Mouse (Mus musculus): ENCODE data around the gene Otoa. TPM values are rescaled to one million over a fixed set of nuclear protein-coding genes. Genes with fewer than 3 reads are reported as not detected.

Otoa gene
- polyA plus RNA-seq, 1 experiment from 2014 or later, result 0.10 TPM

DNA sequence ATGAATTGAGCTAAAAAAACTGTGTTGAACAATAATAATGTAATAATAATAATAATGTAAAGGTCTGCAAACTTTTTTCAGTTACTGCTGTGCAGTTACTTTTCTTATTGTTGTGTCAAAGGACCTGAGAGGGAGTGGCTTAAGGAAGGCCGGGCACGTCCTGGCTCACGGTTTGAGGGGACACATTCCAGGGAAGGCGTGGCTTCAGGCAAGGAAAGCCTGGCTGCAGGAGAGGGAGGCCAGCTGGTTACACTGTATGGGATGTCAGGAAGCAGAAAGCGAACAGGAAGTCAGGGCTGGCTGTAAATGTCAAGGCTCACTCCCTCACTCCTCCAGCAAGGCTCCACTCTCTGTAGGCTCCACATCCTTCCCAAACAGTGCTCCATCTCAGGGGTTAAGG lies 69.2 kb downstream of the Otoa start:
- H3K4me1 ChIP-seq, result no peaks in the 10 kb centered on the region
- H3K4me2 ChIP-seq, result no peak overlapping the region
- no peak overlapping the region for H3K27ac ChIP-seq
- no peak overlapping the region for H3K4me3 ChIP-seq
- H3K27me3 ChIP-seq, result no peaks in the 10 kb centered on the region
- no peaks in the 10 kb centered on the region for H3K36me3 ChIP-seq
- WGBS, result 84% methylated on average over 5 of the region's 5 CpGs
- no peak overlapping the region for H3K9ac ChIP-seq
- ATAC-seq (ENCODE audit: insufficient number of reproducible peaks, low FRiP score, low TSS enrichment, low read depth), result no peak
- H3K9me3 ChIP-seq, result no peaks in the 10 kb centered on the region

DNA sequence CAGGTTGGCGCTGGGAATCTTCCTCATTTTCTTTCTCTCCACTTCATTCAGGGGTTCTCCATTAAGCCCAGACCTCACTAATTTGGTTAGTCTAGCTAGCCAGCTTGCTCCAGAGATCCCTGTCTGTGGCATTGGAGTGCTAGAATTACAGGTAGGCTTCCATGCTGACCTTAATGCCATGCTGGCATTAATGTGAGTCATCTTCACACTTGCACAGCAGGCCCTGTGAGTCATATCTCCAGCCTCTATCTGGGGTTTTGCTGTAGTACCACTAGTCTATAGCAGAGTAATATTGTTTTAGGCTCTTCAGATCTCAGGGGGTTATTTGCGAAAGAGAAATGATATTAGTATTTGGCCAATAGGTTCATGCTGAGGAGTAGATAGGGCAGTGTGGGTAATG lies 70.7 kb downstream of the Otoa start:
- Histone ChIP-seq H3K4me1 (no peaks in the 10 kb centered on the region), H3K36me3 (no peaks in the 10 kb centered on the region), H3K27me3 (no peaks in the 10 kb centered on the region), H3K9ac (no peak overlapping the region), H3K4me3 (no peak overlapping the region), H3K4me2 (no peak overlapping the region), H3K9me3 (no peaks in the 10 kb centered on the region), H3K27ac (no peak overlapping the region)
- ATAC-seq (ENCODE audit: insufficient number of reproducible peaks, low FRiP score, low TSS enrichment, low read depth), result no peak
- 100% methylated on average over 2 of the region's 2 CpGs for WGBS

DNA sequence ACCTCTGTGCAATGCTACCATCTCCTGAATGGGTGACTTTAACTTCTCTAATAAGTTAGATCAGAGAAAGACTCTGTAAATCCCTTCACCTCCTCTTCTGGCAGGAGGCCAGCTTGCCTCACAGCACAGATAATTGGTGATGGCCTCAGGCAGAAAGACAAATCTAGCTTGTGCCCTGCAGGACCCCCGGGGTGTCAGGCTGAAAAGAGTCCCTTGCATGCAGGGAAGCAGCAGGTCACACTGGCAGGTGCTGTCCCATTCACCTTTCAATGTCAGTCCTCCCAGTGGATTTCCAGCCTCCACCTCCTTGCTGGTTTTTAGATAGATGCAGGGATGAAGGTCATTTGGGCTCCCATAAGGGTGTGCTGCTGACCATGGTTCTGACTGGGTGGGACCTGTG lies 84.2 kb downstream of the Otoa start:
- ATAC-seq (ENCODE audit: insufficient number of reproducible peaks, low FRiP score, low TSS enrichment, low read depth), result no peak
- Histone ChIP-seq H3K27me3 (no peaks in the 10 kb centered on the region), H3K27ac (no peak overlapping the region), H3K9ac (no peak overlapping the region), H3K36me3 (no peaks in the 10 kb centered on the region), H3K4me3 (no peak overlapping the region), H3K9me3 (no peaks in the 10 kb centered on the region), H3K4me2 (no peak overlapping the region), H3K4me1 (0 out of 2 replicates have a peak, but pooled peaks cover 3% of the 10 kb centered on the region)
- WGBS, result 65% methylated on average over 1 of the region's 1 CpGs

DNA sequence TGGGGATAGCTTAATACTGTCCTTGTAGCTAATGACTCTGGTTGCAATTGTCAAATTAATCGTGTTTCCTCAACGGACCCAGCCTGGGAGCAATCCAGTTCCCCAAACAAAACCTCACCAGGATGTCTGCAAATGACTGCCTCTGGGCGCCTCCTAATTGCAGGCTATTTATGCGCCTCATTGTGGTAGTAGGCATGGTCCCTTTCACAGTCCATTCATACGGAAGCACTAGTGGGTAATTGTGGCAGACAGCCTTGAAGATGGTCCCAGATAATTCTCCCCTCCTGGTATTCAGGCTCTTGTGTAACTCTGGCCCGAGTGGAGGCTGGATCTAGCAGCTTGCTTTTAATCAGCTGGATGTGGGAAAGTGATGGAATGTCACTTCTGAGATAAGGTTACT lies 90.4 kb downstream of the Otoa start:
- ATAC-seq (ENCODE audit: insufficient number of reproducible peaks, low FRiP score, low TSS enrichment, low read depth), result no peak
- no peaks in the 10 kb centered on the region for H3K36me3 ChIP-seq
- 13% methylated on average over 6 of the region's 6 CpGs for WGBS

DNA sequence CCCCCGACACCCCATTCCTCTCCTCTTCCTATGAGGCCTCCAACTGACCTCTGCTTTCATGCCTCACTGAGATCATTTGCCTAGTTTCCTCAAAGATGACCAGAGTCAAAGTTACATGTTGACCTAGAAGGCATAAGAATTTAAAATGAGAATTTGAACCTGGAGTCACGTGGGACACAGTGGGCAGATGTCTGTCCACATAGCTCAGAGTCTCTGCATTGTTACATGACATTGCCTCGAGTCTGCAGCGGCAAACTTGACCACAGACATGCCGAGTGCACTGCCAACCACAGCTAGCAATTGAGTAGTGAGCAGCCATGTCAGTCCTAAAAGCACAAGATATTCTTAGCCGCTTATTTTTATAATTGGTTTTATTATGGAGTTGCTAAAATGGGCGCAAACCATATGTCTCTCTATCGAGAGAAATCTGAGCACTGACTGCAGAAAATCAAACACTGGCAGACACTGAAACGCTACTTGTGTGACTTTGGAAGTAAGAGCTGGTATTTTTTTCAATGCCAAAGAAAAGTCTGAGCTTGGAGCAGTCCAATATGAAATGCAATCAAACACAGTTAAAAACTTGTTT lies 105.8 kb downstream of the Otoa start:
- Histone ChIP-seq H3K4me3 (no peak overlapping the region), H3K9ac (no peak overlapping the region), H3K4me2 (no peak overlapping the region), H3K9me3 (no peaks in the 10 kb centered on the region), H3K36me3 (no peaks in the 10 kb centered on the region), H3K27me3 (no peaks in the 10 kb centered on the region), H3K4me1 (no peaks in the 10 kb centered on the region), H3K27ac (no peak overlapping the region)
- WGBS, result 75% methylated on average over 9 of the region's 9 CpGs
- no peak for ATAC-seq (ENCODE audit: insufficient number of reproducible peaks, low FRiP score, low TSS enrichment, low read depth)

More for the DNA sequence above, 90.4 kb downstream of the Otoa start:
- H3K27ac ChIP-seq, result no peak overlapping the region
- no peak overlapping the region for H3K9ac ChIP-seq
- no peaks in the 10 kb centered on the region for H3K9me3 ChIP-seq
- H3K4me2 ChIP-seq, result no peak overlapping the region
- H3K27me3 ChIP-seq, result no peaks in the 10 kb centered on the region
- no peaks in the 10 kb centered on the region for H3K4me1 ChIP-seq
- H3K4me3 ChIP-seq, result no peak overlapping the region

DNA sequence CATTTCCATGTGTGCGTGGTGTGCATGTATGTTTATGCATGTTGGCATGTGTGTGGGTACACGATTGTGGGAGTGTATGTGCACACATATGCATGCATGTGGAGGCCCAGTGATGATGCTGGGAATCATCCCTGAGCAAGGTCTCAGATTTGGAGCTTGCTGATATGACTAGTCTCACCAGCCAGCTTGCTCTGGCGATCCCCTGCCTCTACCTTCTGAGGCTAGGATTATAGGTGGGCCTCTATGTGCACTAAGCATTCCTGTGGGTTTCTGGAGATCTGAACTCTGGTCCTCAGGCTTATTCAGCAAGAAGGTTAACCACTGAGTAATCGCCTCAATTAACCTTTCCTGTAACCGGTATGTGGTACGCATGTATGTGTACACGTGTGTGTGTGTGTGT lies 107.5 kb downstream of the Otoa start:
- H3K4me1 ChIP-seq, result no peaks in the 10 kb centered on the region
- H3K36me3 ChIP-seq, result no peaks in the 10 kb centered on the region
- H3K27ac ChIP-seq, result no peak overlapping the region
- no peak overlapping the region for H3K4me2 ChIP-seq
- no peak overlapping the region for H3K4me3 ChIP-seq
- no peaks in the 10 kb centered on the region for H3K27me3 ChIP-seq
- H3K9me3 ChIP-seq, result no peaks in the 10 kb centered on the region
- WGBS, result 90% methylated on average over 7 of the region's 7 CpGs
- H3K9ac ChIP-seq, result no peak overlapping the region
- ATAC-seq (ENCODE audit: insufficient number of reproducible peaks, low FRiP score, low TSS enrichment, low read depth), result no peak

DNA sequence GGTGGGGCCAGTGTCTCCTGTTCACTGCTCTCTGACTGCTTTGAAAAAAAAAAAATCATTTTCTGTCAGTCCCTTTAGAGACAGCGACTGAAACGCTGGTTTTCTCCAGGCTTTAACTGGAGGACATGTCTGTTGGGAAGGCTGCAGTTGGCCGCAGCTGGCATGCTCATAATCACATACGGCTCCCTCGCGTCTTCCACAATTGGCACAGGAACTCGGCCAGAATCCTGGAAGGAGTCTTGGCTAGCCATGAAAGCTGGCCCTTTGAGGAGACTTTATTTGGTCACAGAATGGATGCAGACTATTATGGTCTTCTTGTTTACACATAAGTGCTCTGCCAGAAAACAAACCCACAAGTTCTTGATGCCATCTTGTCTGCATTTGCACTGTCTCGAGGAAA lies 117.5 kb downstream of the Otoa start:
- no peak for ATAC-seq (ENCODE audit: insufficient number of reproducible peaks, low FRiP score, low TSS enrichment, low read depth)
- Histone ChIP-seq H3K4me3 (no peak overlapping the region), H3K27me3 (no peaks in the 10 kb centered on the region), H3K9ac (no peak overlapping the region), H3K36me3 (no peaks in the 10 kb centered on the region), H3K9me3 (no peaks in the 10 kb centered on the region), H3K27ac (no peak overlapping the region), H3K4me1 (peaks cover 3% of the 10 kb centered on the region; the same call in 1 of the 2 replicates), H3K4me2 (no peak overlapping the region)
- 55% methylated on average over 8 of the region's 8 CpGs for WGBS

DNA sequence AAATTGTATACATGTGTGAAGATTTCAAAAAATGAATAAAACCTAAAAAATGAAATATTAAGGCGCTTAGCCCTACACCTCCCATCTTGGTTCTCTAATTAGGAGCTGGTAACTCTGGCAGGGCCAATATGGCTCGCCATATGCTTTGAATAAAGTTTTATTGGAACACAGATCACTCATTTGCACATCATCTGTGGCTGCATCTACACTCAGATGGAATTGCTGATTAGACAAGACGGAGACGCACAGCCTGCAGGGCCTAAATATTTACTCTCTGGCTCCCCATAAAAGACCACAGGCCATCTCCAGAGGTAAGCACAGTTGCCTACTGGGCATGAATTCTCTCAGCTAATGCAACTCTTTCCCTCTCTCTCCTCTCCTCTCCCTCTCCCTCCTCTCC lies 130.4 kb downstream of the Otoa start:
- H3K27ac ChIP-seq, result no peak overlapping the region
- 52% methylated on average over 4 of the region's 4 CpGs for WGBS
- H3K9ac ChIP-seq, result no peak overlapping the region
- H3K4me1 ChIP-seq, result no peaks in the 10 kb centered on the region
- H3K9me3 ChIP-seq, result no peaks in the 10 kb centered on the region
- H3K4me3 ChIP-seq, result no peak overlapping the region
- no peak for ATAC-seq (ENCODE audit: insufficient number of reproducible peaks, low FRiP score, low TSS enrichment, low read depth)
- H3K4me2 ChIP-seq, result no peak overlapping the region
- no peaks in the 10 kb centered on the region for H3K36me3 ChIP-seq
- H3K27me3 ChIP-seq, result no peaks in the 10 kb centered on the region

Other genes with a start within 250 kb of the Otoa start
- 83.7 and 87.9 TPM in 2 replicates for gene Eef2k, start 238.8 kb upstream of the Otoa start, polyA plus RNA-seq (2015; fragmentation: Nextera tagmentation; extraction: Ambion mirVana)
- gene Polr3e, start 163.9 kb upstream of the Otoa start, polyA plus RNA-seq (2015; fragmentation: Nextera tagmentation; extraction: Ambion mirVana), result 38.4 and 38.6 TPM in 2 replicates
- gene Cdr2, start 99.3 kb upstream of the Otoa start, polyA plus RNA-seq (2015; fragmentation: Nextera tagmentation; extraction: Ambion mirVana), result 12.4 and 16.2 TPM in 2 replicates
- gene Mfsd13b, start 99.1 kb upstream of the Otoa start, polyA plus RNA-seq (2015; fragmentation: Nextera tagmentation; extraction: Ambion mirVana), result 0.22 and 0.46 TPM in 2 replicates
- 150 and 171 TPM in 2 replicates for gene Mettl9, start 47.2 kb upstream of the Otoa start, polyA plus RNA-seq (2015; fragmentation: Nextera tagmentation; extraction: Ambion mirVana)
- gene Igsf6, start 7.1 kb upstream of the Otoa start, polyA plus RNA-seq (2015; fragmentation: Nextera tagmentation; extraction: Ambion mirVana), result 2.4 and 2.8 TPM in 2 replicates

All from limb, embryonic 15.5 days (tissue).